Comparison of ENCODE assay signal across 20 mouse cellular contexts in genomic region chr5:8491778-8492177, GRCm38 (mm10).
DNase-seq lines count a peak whose midpoint lies in the region; ATAC-seq lines count a peak whose summit lies in the region.
"Had no signal": no experiment of that assay in that cellular context is flagged by ENCODE, and none has a peak within 500 bp of the region (broad histone marks: within the 10 kb centered on the region; RNA-seq: fewer than 3 reads in every experiment).

No protein-coding gene starts in this region.

- peak; percentile 64 for DNase-seq in heart, adult 11 months
- DNase-seq in heart, adult 8-10 months (ENCODE audit: low spot score): no peak
- peak; percentile 10 for DNase-seq in naive thymus-derived CD4-positive, alpha-beta T cell, adult 2 months (ENCODE audit: low read depth)
- DNase-seq in c-Kit-positive CD71-positive TER-119-positive erythroid progenitor cells, embryonic 14.5 days (ENCODE audit: low spot score): no peak
- DNase-seq: adrenal gland, adult 8-10 months; adrenal gland, postnatal 14 days; adrenal gland, postnatal 36 days; B cell, adult 2 months; cerebellum, adult 11 months; cerebellum, adult 18-20 months; cerebellum, adult 8-10 months; cerebellum, adult 9-11 months; cerebellum, postnatal 14 days; cerebellum, postnatal 36 days had no signal

- peak; percentile 36; the same call in 1 of the 2 replicates for ATAC-seq in common myeloid progenitor, adult 5-6 weeks (replicated peaks; ENCODE audit: low read depth, poor library complexity, severe bottlenecking)
- ATAC-seq: activated CD4-positive, CD25-positive, alpha-beta regulatory T cell, adult 4 months; CD4-positive, CD25-positive, alpha-beta regulatory T cell, adult 4 months; forebrain, embryonic 14.5 days; forebrain, embryonic 16.5 days; Patski had no signal

Comparison
In these comparisons a context has a peak if more than half of its experiments do, and no peak if none do; other contexts are left out.
1. DNase-seq: peak in heart, adult 11 months (single experiment) and naive thymus-derived CD4-positive, alpha-beta T cell, adult 2 months (single experiment); none in heart, adult 8-10 months (single experiment) and c-Kit-positive CD71-positive TER-119-positive erythroid progenitor cells, embryonic 14.5 days (single experiment).